Mouse (Mus musculus) embryonic facial prominence, embryonic 12.5 days (tissue): ENCODE measurements around the gene Psors1c2. TPM values are rescaled to one million over a fixed set of nuclear protein-coding genes. Genes with fewer than 3 reads are reported as not detected.

Experiments used
- ATAC-seq: fragments of 200-750 bp; cut with Nextera tagmentation; 2 replicates; pipeline ENCODE4 v1.8.0; 2017; ENCODE audit not compliant: insufficient number of reproducible peaks, insufficient read depth, low FRiP score, low TSS enrichment
- H3K27ac ChIP-seq: fragments of 300-500 bp; sonication (generic); 2 replicates; pipeline ENCODE4 v1.5.1; 2016; ENCODE audit warnings: mild to moderate bottlenecking
- H3K27me3 ChIP-seq: fragments of 300-500 bp; sonication (generic); 2 replicates; pipeline ENCODE4 v1.6.1; 2016; ENCODE audit warnings: mild to moderate bottlenecking, moderate library complexity
- H3K36me3 ChIP-seq: fragments of 300-500 bp; sonication (generic); 2 replicates; pipeline ENCODE4 v1.6.1; 2016; ENCODE audit warnings: mild to moderate bottlenecking
- H3K4me1 ChIP-seq: fragments of 300-500 bp; sonication (generic); 2 replicates; pipeline ENCODE4 v1.6.1; 2016
- H3K4me2 ChIP-seq: fragments of 300-500 bp; sonication (generic); replicated peaks from 2 replicates; pipeline ENCODE4 v1.6.1; 2016; ENCODE audit warnings: mild to moderate bottlenecking, moderate library complexity
- H3K4me3 ChIP-seq: fragments of 300-500 bp; sonication (generic); 2 replicates; pipeline ENCODE4 v1.5.1; 2016; ENCODE audit warnings: mild to moderate bottlenecking
- H3K9ac ChIP-seq: fragments of 300-500 bp; sonication (generic); 2 replicates; pipeline ENCODE4 v1.6.1; 2016; ENCODE audit warnings: mild to moderate bottlenecking, moderate library complexity
- H3K9me3 ChIP-seq: fragments of 300-500 bp; sonication (generic); 2 replicates; pipeline ENCODE4 v1.6.1; 2016; ENCODE audit warnings: mild to moderate bottlenecking, moderate library complexity
- WGBS: fragments of 180-500 bp; shearing (Covaris S2); methylation state at CpG from one replicate; pipeline ENCODE4 v1.1.7; 2016; 5-methylcytosine and 5-hydroxymethylcytosine counted together
- polyA plus RNA-seq: library from polyadenylated mRNA; unstranded; fragments of >200 nt; fragmentation: Nextera tagmentation; extraction: Ambion mirVana; gene quantifications from 2 replicates; pipeline ENCODE4 v1.2.1, GENCODE M21; 2016

The Psors1c2 gene
- polyA plus RNA-seq, 1 experiment from 2014 or later = 1.3 TPM

GRCm38 (mm10) chr17:35567767-35568166, 34.8 kb downstream of the Psors1c2 start:
- no peak overlapping the region for H3K9ac ChIP-seq
- no peak overlapping the region for H3K4me2 ChIP-seq
- no peak overlapping the region for H3K27ac ChIP-seq
- no peaks in the 10 kb centered on the region for H3K36me3 ChIP-seq
- no peak for ATAC-seq
- H3K4me1 ChIP-seq = peaks cover 9% of the 10 kb centered on the region; the same call in 1 of the 2 replicates
- peaks cover 34% of the 10 kb centered on the region for H3K27me3 ChIP-seq
- 16% methylated on average over 9 of the region's 9 CpGs for WGBS
- H3K4me3 ChIP-seq = no peak overlapping the region
- H3K9me3 ChIP-seq = no peaks in the 10 kb centered on the region

- no peak for ATAC-seq
- H3K4me2 ChIP-seq = peak overlapping the region; percentile 52
- no peaks in the 10 kb centered on the region for H3K36me3 ChIP-seq
- peak overlapping the region; percentile 42 for H3K9ac ChIP-seq
- peaks cover 9% of the 10 kb centered on the region; the same call in 1 of the 2 replicates for H3K4me1 ChIP-seq
- H3K27ac ChIP-seq = no peak overlapping the region
- H3K9me3 ChIP-seq = no peaks in the 10 kb centered on the region
- 3% methylated on average over 28 of the region's 28 CpGs for WGBS
- H3K4me3 ChIP-seq = peak overlapping the region; percentile 21
- peaks cover 34% of the 10 kb centered on the region for H3K27me3 ChIP-seq
Measured at GRCm38 (mm10) chr17:35569091-35569944, 36.3 kb downstream of the Psors1c2 start.

GRCm38 (mm10) chr17:35570836-35571235, 37.8 kb downstream of the Psors1c2 start:
- Histone ChIP-seq H3K4me1 (peaks cover 9% of the 10 kb centered on the region; the same call in 1 of the 2 replicates), H3K9me3 (no peaks in the 10 kb centered on the region), H3K36me3 (no peaks in the 10 kb centered on the region), H3K9ac (no peak overlapping the region), H3K27me3 (peaks cover 41% of the 10 kb centered on the region), H3K4me3 (no peak overlapping the region), H3K27ac (no peak overlapping the region), H3K4me2 (no peak overlapping the region)
- ATAC-seq = no peak
- 82% methylated on average over 14 of the region's 14 CpGs for WGBS

GRCm38 (mm10) chr17:35571477-35571876, 38.5 kb downstream of the Psors1c2 start:
- Histone ChIP-seq H3K27ac (no peak overlapping the region), H3K9me3 (no peaks in the 10 kb centered on the region), H3K4me3 (no peak overlapping the region), H3K27me3 (peaks cover 42% of the 10 kb centered on the region), H3K36me3 (no peaks in the 10 kb centered on the region), H3K4me2 (no peak overlapping the region), H3K4me1 (peaks cover 9% of the 10 kb centered on the region; the same call in 1 of the 2 replicates), H3K9ac (no peak overlapping the region)
- WGBS = 94% methylated on average over 7 of the region's 7 CpGs
- no peak for ATAC-seq

GRCm38 (mm10) chr17:35578211-35578610, 45.2 kb downstream of the Psors1c2 start:
- no peak for ATAC-seq
- Histone ChIP-seq H3K4me3 (no peak overlapping the region), H3K36me3 (no peaks in the 10 kb centered on the region), H3K9ac (no peak overlapping the region), H3K9me3 (no peaks in the 10 kb centered on the region), H3K27ac (no peak overlapping the region), H3K4me2 (no peak overlapping the region), H3K27me3 (peaks cover 10% of the 10 kb centered on the region), H3K4me1 (no peaks in the 10 kb centered on the region)
- 17% methylated on average over 6 of the region's 6 CpGs for WGBS

GRCm38 (mm10) chr17:35582900-35583299, 49.9 kb downstream of the Psors1c2 start:
- Histone ChIP-seq H3K27ac (no peak overlapping the region), H3K9me3 (no peaks in the 10 kb centered on the region), H3K4me2 (no peak overlapping the region), H3K36me3 (no peaks in the 10 kb centered on the region), H3K27me3 (no peaks in the 10 kb centered on the region), H3K4me1 (no peaks in the 10 kb centered on the region), H3K9ac (no peak overlapping the region), H3K4me3 (no peak overlapping the region)
- no peak for ATAC-seq
- WGBS = 100% methylated on average over 1 of the region's 1 CpGs

Other genes starting within 250 kb of the Psors1c2 start
- gene H2-Q1, start 212.8 kb upstream of the Psors1c2 start, polyA plus RNA-seq = not detected in 2 replicates
- 0.38 and 0.40 TPM in 2 replicates for gene H2-Q2, start 191.0 kb upstream of the Psors1c2 start, polyA plus RNA-seq
- gene H2-Q4, start 153.6 kb upstream of the Psors1c2 start, polyA plus RNA-seq = 2.0 and 2.2 TPM in 2 replicates
- gene H2-Q6, start 108.4 kb upstream of the Psors1c2 start, polyA plus RNA-seq = 0.33 and 0.98 TPM in 2 replicates
- 4.6 and 5.9 TPM in 2 replicates for gene H2-Q7, start 94.0 kb upstream of the Psors1c2 start, polyA plus RNA-seq
- 0.11 and 0.17 TPM in 2 replicates for gene H2-Q10, start 63.1 kb upstream of the Psors1c2 start, polyA plus RNA-seq
- gene Pou5f1, start 27.2 kb upstream of the Psors1c2 start, polyA plus RNA-seq = not detected in 2 replicates
- 56.8 and 61.1 TPM in 2 replicates for gene Tcf19, start 16.4 kb upstream of the Psors1c2 start, polyA plus RNA-seq
- gene Cchcr1, start 16.1 kb upstream of the Psors1c2 start, polyA plus RNA-seq = 26.1 and 30.8 TPM in 2 replicates
- gene Cdsn, start 18.9 kb downstream of the Psors1c2 start, polyA plus RNA-seq = 0.08 TPM in 2 replicates
- not detected in 2 replicates for gene 2300002M23Rik, start 34.2 kb downstream of the Psors1c2 start, polyA plus RNA-seq
- gene Sfta2, start 68.3 kb downstream of the Psors1c2 start, polyA plus RNA-seq = not detected in 2 replicates
- not detected in 2 replicates for gene Gm9573, start 93.4 kb downstream of the Psors1c2 start, polyA plus RNA-seq
- gene Mucl3, start 110.5 kb downstream of the Psors1c2 start, polyA plus RNA-seq = 0.08 and 0.11 TPM in 2 replicates
- 18.5 and 23.6 TPM in 2 replicates for gene Vars2, start 134.4 kb downstream of the Psors1c2 start, polyA plus RNA-seq
- 48.6 and 51.5 TPM in 2 replicates for gene Gtf2h4, start 140.5 kb downstream of the Psors1c2 start, polyA plus RNA-seq
- gene Ddr1, start 171.4 kb downstream of the Psors1c2 start, polyA plus RNA-seq = 62.6 and 63.0 TPM in 2 replicates